Mouse (Mus musculus): ENCODE results near the gene Cd22.
"Not testable (repeated sequence)": the region's sequence is repeated elsewhere in the genome, so short reads cannot be mapped to it uniquely, and the experiment has no call there.

Gene Cd22

GRCm38 (mm10) chr7:30847934-30848333 lies 32.2 kb downstream of the Cd22 start:
- DNase-seq (ENCODE audit: low read depth, low spot score): no peak
- Histone ChIP-seq H3K36me3 (ENCODE audit: control insufficient read depth, insufficient read depth, low read length, poor library complexity, severe bottlenecking) (no peaks in the 10 kb centered on the region), H3K27me3 (ENCODE audit: control insufficient read depth, insufficient read depth, low read length, poor library complexity, severe bottlenecking) (no peaks in the 10 kb centered on the region)

GRCm38 (mm10) chr7:30847386-30847785 lies 32.8 kb downstream of the Cd22 start:
- no peaks in the 10 kb centered on the region for H3K36me3 ChIP-seq (ENCODE audit: control insufficient read depth, insufficient read depth, low read length, poor library complexity, severe bottlenecking)
- H3K27me3 ChIP-seq (ENCODE audit: control insufficient read depth, insufficient read depth, low read length, poor library complexity, severe bottlenecking): no peaks in the 10 kb centered on the region
- no peak for DNase-seq (ENCODE audit: low read depth, low spot score)

- no peaks in the 10 kb centered on the region for H3K27me3 ChIP-seq (ENCODE audit: control insufficient read depth, insufficient read depth, low read length, poor library complexity, severe bottlenecking)
- H3K36me3 ChIP-seq (ENCODE audit: control insufficient read depth, insufficient read depth, low read length, poor library complexity, severe bottlenecking): no peaks in the 10 kb centered on the region
- peak; percentile 35 for DNase-seq (ENCODE audit: low read depth, low spot score)
Measured at GRCm38 (mm10) chr7:30846505-30847053, 33.6 kb downstream of the Cd22 start.

GRCm38 (mm10) chr7:30844676-30845297 lies 35.4 kb downstream of the Cd22 start:
- H3K27me3 ChIP-seq (ENCODE audit: control insufficient read depth, insufficient read depth, low read length, poor library complexity, severe bottlenecking): no peaks in the 10 kb centered on the region
- H3K36me3 ChIP-seq (ENCODE audit: control insufficient read depth, insufficient read depth, low read length, poor library complexity, severe bottlenecking): no peaks in the 10 kb centered on the region
- DNase-seq (ENCODE audit: low read depth, low spot score): no peak

GRCm38 (mm10) chr7:30842092-30842491 lies 38.0 kb downstream of the Cd22 start:
- Histone ChIP-seq H3K27me3 (ENCODE audit: control insufficient read depth, insufficient read depth, low read length, poor library complexity, severe bottlenecking) (no peaks in the 10 kb centered on the region), H3K36me3 (ENCODE audit: control insufficient read depth, insufficient read depth, low read length, poor library complexity, severe bottlenecking) (no peaks in the 10 kb centered on the region)
- DNase-seq (ENCODE audit: low read depth, low spot score): peak; percentile 90

GRCm38 (mm10) chr7:30841379-30841778 lies 38.8 kb downstream of the Cd22 start:
- no peaks in the 10 kb centered on the region for H3K27me3 ChIP-seq (ENCODE audit: control insufficient read depth, insufficient read depth, low read length, poor library complexity, severe bottlenecking)
- DNase-seq (ENCODE audit: low read depth, low spot score): no peak
- H3K36me3 ChIP-seq (ENCODE audit: control insufficient read depth, insufficient read depth, low read length, poor library complexity, severe bottlenecking): no peaks in the 10 kb centered on the region

- no peak for DNase-seq (ENCODE audit: low read depth, low spot score)
- Histone ChIP-seq H3K36me3 (ENCODE audit: control insufficient read depth, insufficient read depth, low read length, poor library complexity, severe bottlenecking) (no peaks in the 10 kb centered on the region), H3K27me3 (ENCODE audit: control insufficient read depth, insufficient read depth, low read length, poor library complexity, severe bottlenecking) (no peaks in the 10 kb centered on the region)
Measured at GRCm38 (mm10) chr7:30840306-30840705, 39.8 kb downstream of the Cd22 start.

- H3K36me3 ChIP-seq (ENCODE audit: control insufficient read depth, insufficient read depth, low read length, poor library complexity, severe bottlenecking): no peaks in the 10 kb centered on the region
- H3K27me3 ChIP-seq (ENCODE audit: control insufficient read depth, insufficient read depth, low read length, poor library complexity, severe bottlenecking): no peaks in the 10 kb centered on the region
- peak; percentile 21 for DNase-seq (ENCODE audit: low read depth, low spot score)
Measured at GRCm38 (mm10) chr7:30837277-30837676, 42.9 kb downstream of the Cd22 start.

- H3K36me3 ChIP-seq (ENCODE audit: control insufficient read depth, insufficient read depth, low read length, poor library complexity, severe bottlenecking); H3K27me3 ChIP-seq (ENCODE audit: control insufficient read depth, insufficient read depth, low read length, poor library complexity, severe bottlenecking): not testable (repeated sequence)
- DNase-seq (ENCODE audit: low read depth, low spot score): peak; percentile 19
Measured at GRCm38 (mm10) chr7:30832684-30833083, 47.5 kb downstream of the Cd22 start.

GRCm38 (mm10) chr7:30832261-30832660 lies 47.9 kb downstream of the Cd22 start:
- no peaks in the 10 kb centered on the region for H3K36me3 ChIP-seq (ENCODE audit: control insufficient read depth, insufficient read depth, low read length, poor library complexity, severe bottlenecking)
- peak; percentile 56 for DNase-seq (ENCODE audit: low read depth, low spot score)
- H3K27me3 ChIP-seq (ENCODE audit: control insufficient read depth, insufficient read depth, low read length, poor library complexity, severe bottlenecking): no peaks in the 10 kb centered on the region

- Histone ChIP-seq H3K36me3 (ENCODE audit: control insufficient read depth, insufficient read depth, low read length, poor library complexity, severe bottlenecking) (no peaks in the 10 kb centered on the region), H3K27me3 (ENCODE audit: control insufficient read depth, insufficient read depth, low read length, poor library complexity, severe bottlenecking) (no peaks in the 10 kb centered on the region)
- DNase-seq (ENCODE audit: low read depth, low spot score): peak; percentile 43
Measured at GRCm38 (mm10) chr7:30829428-30829827, 50.7 kb downstream of the Cd22 start.

- not testable (repeated sequence) for H3K36me3 ChIP-seq (ENCODE audit: control insufficient read depth, insufficient read depth, low read length, poor library complexity, severe bottlenecking); DNase-seq (ENCODE audit: low read depth, low spot score); H3K27me3 ChIP-seq (ENCODE audit: control insufficient read depth, insufficient read depth, low read length, poor library complexity, severe bottlenecking)
Measured at GRCm38 (mm10) chr7:30828871-30829270, 51.3 kb downstream of the Cd22 start.

GRCm38 (mm10) chr7:30826660-30827059 lies 53.5 kb downstream of the Cd22 start:
- Histone ChIP-seq H3K27me3 (ENCODE audit: control insufficient read depth, insufficient read depth, low read length, poor library complexity, severe bottlenecking) (no peaks in the 10 kb centered on the region), H3K36me3 (ENCODE audit: control insufficient read depth, insufficient read depth, low read length, poor library complexity, severe bottlenecking) (no peaks in the 10 kb centered on the region)
- no peak for DNase-seq (ENCODE audit: low read depth, low spot score)

GRCm38 (mm10) chr7:30824306-30824705 lies 55.8 kb downstream of the Cd22 start:
- H3K36me3 ChIP-seq (ENCODE audit: control insufficient read depth, insufficient read depth, low read length, poor library complexity, severe bottlenecking): no peaks in the 10 kb centered on the region
- no peak for DNase-seq (ENCODE audit: low read depth, low spot score)
- H3K27me3 ChIP-seq (ENCODE audit: control insufficient read depth, insufficient read depth, low read length, poor library complexity, severe bottlenecking): no peaks in the 10 kb centered on the region

- Histone ChIP-seq H3K36me3 (ENCODE audit: control insufficient read depth, insufficient read depth, low read length, poor library complexity, severe bottlenecking) (no peaks in the 10 kb centered on the region), H3K27me3 (ENCODE audit: control insufficient read depth, insufficient read depth, low read length, poor library complexity, severe bottlenecking) (no peaks in the 10 kb centered on the region)
- DNase-seq (ENCODE audit: low read depth, low spot score): no peak
Measured at GRCm38 (mm10) chr7:30823675-30824074, 56.5 kb downstream of the Cd22 start, which contains the start of gene Ffar2. Gene Ffar2, minus strand, starts transcription at chr7:30823775.

- DNase-seq (ENCODE audit: low read depth, low spot score): no peak
- Histone ChIP-seq H3K36me3 (ENCODE audit: control insufficient read depth, insufficient read depth, low read length, poor library complexity, severe bottlenecking) (no peaks in the 10 kb centered on the region), H3K27me3 (ENCODE audit: control insufficient read depth, insufficient read depth, low read length, poor library complexity, severe bottlenecking) (no peaks in the 10 kb centered on the region)
Measured at GRCm38 (mm10) chr7:30821532-30821931, 58.6 kb downstream of the Cd22 start.
